Mouse (Mus musculus): ENCODE data around the gene Pop7.
A peak's percentile ranks its signal among the peaks of the same experiment; 100 is the strongest.

The Pop7 gene

GRCm38 (mm10) chr5:137491559-137491958 is 10.8 kb downstream of the Pop7 start:
- DNase-seq = no peak

- DNase-seq = no peak
These were observed 14.7 kb downstream of the Pop7 start for GRCm38 (mm10) chr5:137487616-137488015.

GRCm38 (mm10) chr5:137485851-137486155 is 16.5 kb downstream of the Pop7 start:
- DNase-seq = no peak

GRCm38 (mm10) chr5:137485071-137485850 is 17.1 kb downstream of the Pop7 start:
- no peak for DNase-seq

GRCm38 (mm10) chr5:137481897-137482296 is 20.4 kb downstream of the Pop7 start:
- DNase-seq = peak in 1 of 2 experiments; percentile 14

- DNase-seq = peak; percentile 75 to 79
These were observed 21.2 kb downstream of the Pop7 start for GRCm38 (mm10) chr5:137481138-137481537.

- no peak for DNase-seq
These were observed 25.4 kb downstream of the Pop7 start, which contains the start of gene Zan for GRCm38 (mm10) chr5:137476964-137477363. Zan (minus strand) TSS chr5:137477064.

- DNase-seq = no peak
These were observed 28.0 kb downstream of the Pop7 start for GRCm38 (mm10) chr5:137474351-137474750.

GRCm38 (mm10) chr5:137472252-137472904 is 29.9 kb downstream of the Pop7 start:
- DNase-seq = no peak

GRCm38 (mm10) chr5:137466946-137467345 is 35.4 kb downstream of the Pop7 start:
- no peak for DNase-seq

GRCm38 (mm10) chr5:137465049-137465448 is 37.3 kb downstream of the Pop7 start:
- no peak for DNase-seq

GRCm38 (mm10) chr5:137455866-137456591 is 46.3 kb downstream of the Pop7 start:
- peak; percentile 61 to 77 for DNase-seq

GRCm38 (mm10) chr5:137455206-137455605 is 47.1 kb downstream of the Pop7 start:
- peak in 1 of 2 experiments; percentile 15 for DNase-seq
